Mouse (Mus musculus) thymus, postnatal 25 days (tissue): Measurements from ENCODE around the gene Scgb3a1.

Experiments used
- DNase-seq: peaks from one replicate; pipeline ENCODE4 v3.0.0; 2022

Gene Scgb3a1

DNA sequence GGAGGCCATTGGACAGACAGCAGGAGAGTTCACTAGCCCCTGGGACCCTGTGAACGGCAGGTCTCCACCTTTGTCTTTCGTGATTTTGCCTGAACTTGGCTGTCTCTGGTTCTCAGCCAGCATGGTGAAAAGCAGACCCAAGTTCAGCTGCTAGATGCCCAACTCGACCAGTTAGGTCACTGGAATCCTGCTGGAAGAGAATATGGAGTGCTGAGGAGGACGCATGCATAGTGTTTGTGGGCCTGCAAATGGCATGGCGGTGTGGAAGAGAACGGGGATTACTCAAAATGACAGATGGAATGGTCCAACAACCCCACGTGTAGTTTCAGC, 4.0 kb upstream of the Scgb3a1 start:
- DNase-seq, result no peak

DNA sequence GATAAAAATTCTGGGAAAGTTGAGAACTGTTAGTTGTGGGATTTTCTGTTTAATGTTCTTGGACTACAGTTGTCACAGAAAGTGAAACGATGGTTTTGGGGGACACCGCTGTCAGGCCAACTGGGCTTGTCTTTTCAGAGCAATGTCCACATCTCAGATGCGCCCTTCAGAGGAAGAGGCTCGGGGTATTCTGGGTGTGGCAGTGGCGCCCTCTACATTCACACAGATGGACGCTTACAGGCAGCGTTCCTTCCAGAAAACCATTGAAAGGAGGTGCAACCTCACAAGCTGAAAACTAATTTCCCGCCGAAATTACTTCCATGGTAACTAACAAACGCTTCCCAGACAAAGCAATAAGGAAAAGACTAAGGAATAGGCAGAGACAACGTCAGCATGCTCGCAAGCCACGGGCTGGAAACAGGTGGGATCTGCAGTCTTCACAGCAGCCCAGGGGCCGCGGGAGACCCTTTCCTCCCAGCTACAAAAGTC, 1.1 kb upstream of the Scgb3a1 start:
- DNase-seq, result no peak

DNA sequence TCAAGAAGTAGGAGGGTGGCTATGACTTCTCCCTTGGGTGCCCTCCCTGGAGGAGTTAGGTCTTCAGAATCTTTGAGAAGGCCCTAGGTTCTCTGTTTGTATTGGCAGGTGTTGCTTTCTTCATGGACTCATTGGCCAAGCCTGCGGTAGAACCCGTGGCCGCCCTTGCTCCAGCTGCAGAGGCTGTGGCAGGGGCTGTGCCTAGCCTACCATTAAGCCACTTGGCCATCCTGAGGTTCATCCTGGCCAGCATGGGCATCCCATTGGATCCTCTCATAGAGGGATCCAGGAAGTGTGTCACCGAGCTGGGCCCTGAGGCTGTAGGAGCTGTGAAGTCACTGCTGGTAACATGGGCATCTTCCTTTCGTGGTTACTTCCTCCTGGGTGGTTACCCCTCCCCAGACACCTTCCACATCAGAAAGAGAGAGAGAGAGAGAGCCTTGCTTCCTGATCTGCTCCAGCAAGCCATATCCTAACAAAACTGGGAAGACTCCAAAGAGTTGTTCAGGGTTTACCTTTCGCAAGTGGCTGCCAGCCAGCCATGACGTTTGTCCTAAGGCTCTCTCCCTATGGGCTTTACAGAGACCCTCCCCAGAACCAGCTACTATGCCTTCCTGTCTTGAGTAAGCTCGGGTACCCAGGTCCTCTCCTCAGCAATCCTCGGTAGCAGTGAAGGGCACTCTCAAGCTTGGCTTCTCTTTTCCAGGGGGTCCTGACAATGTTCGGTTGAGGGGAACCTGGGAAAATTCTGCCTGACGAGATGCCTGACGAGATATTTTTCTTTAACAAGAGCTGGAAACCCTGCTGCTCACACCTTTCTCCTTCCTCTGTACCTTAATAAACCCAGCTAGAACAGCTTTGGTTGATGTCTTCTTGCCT, 1.1 kb downstream of the Scgb3a1 start:
- no peak for DNase-seq

DNA sequence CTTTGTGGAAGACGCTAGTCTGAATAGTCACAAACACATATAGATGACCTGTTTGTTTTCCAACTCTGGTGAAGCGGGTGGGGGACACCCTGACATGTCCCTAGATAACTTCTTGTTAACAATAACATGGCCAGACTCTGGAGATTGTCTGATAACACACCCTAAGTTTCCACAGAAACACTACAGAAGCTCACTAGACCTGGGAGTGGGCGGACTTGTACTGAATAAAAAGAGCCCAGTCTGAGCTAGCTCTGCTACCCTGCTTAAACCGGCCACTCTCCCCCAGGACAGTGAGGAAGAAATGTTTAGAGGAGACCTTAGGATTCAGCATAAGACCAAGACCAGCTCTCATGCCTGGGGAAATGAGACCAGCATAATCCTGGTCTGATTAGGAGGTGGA, 2.1 kb downstream of the Scgb3a1 start:
- DNase-seq, result no peak

DNA sequence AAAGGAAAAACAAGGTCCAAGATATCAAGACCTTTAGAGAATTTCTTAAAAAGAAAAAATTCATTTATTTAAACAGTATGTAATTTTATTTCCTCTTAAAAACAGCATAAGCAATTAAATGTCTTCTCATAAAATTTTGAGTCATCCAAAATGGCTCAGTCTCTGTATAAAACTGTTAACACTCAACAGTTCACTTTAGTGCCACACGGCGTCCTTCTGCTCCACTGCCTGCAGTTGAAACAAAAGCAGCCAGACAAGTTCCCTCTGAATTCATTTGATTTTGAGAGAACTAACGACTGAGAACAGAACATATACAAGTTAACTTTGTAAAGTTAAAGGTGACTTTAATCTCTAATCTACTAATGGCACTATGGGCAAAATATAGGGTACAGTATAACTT, 10.0 kb downstream of the Scgb3a1 start:
- no peak for DNase-seq

DNA sequence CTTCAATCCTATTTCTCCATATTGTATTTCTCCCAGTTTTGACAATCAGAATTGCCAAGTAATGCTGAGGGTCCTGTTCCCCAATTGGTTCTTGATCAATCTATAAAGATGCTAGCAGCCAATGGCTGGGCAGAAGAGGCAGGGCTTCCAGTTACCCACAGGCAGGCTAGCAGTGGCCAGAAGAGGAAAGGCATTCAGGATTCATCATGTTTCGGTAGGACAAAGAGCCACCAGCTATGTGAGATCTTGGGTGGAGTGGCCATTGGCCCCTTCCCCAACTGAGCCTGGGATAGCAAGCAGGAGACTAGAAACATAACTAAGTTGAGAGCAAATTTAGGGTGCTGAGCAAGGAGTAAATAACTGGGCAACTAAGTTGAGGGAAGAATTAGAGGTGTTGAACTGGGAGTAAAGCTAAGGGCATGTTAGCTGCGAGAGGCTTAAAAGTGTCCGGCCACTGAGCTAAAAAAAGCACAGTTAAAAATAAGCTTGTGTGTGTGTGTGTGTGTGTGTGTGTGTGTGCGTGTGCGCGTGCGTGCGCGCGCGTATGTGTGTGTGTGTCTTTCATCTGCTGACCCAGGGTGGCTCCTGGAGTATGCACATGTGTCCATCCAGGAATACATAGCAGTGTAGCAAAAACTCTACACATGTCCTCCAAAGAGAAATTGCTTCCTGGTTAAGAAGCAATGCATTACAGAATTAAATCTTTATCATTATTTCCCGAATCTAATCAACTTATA, 21.0 kb downstream of the Scgb3a1 start:
- no peak for DNase-seq

DNA sequence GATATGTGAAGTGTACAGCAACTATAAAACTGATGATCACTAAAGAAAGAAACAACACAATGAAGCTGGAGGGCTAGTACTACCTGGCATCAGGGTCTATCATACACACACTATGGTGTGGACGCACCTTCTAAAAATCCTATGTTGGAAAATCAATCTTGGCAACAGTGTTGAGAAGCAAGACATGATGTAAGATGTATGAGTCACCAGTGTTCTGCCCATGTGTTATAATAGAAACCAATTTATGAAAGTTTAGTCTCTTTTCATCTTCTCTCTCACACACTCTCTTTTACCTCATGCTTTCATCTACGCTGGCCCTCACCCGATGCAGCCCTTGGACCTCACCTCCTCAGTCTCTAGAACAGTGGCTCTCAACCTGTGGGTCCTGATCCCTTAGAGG, 31.6 kb downstream of the Scgb3a1 start:
- DNase-seq, result no peak

DNA sequence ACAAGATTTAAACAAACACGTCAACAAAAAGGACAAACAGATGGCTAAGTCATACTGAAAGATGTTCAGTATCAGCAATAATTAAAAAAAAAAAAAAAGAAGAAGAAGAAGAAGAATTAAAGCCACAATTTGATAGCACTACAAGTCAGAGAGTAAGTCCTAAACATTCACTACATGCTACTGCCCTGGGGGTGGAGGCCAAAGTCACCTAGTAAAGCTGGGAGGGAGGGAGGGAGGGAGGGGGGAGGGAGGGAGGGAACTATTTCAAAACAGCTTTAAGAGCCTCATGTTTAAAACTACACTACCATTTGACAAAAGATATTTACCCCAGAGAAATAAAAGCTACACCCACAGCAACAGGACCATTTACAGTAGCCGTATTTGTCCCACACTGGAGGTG, 32.3 kb downstream of the Scgb3a1 start:
- no peak for DNase-seq

DNA sequence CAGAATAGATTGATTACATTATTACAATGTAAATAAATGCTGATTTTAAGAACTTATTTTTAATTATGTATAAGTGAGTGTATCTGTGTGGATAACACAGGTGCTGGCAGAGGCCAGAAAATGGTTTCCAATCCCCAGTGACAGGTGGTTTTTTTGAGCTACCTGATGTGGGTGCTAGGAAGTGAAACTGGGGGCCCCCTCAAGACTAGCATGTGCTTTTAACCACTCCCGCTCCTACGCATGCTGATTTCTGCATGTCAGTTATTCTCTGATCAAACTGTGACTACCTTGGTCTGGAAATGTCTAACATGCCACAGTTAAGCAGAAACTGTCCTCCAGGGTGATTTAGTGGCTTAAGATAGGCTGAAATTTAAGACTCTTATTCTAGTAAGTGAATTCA, 33.1 kb downstream of the Scgb3a1 start:
- no peak for DNase-seq

DNA sequence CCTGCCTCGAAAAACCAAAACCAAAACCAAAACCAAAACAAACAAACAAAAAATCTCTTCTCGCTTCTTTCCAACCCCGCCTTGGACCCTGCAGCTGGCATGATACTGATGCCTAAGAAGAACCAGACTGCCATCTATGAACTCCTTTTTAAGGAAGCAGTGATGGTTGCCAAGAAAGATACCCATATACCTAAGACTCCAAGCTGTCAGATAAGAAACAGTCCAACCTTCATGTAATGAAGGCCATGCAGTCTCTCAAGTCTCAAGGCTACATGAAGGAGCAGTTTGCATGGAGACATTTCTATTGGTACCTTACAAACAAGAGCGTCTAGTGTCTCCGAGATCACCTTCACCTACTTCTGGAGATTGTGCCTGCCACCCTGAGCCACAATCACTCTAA, 34.4 kb downstream of the Scgb3a1 start:
- no peak for DNase-seq

DNA sequence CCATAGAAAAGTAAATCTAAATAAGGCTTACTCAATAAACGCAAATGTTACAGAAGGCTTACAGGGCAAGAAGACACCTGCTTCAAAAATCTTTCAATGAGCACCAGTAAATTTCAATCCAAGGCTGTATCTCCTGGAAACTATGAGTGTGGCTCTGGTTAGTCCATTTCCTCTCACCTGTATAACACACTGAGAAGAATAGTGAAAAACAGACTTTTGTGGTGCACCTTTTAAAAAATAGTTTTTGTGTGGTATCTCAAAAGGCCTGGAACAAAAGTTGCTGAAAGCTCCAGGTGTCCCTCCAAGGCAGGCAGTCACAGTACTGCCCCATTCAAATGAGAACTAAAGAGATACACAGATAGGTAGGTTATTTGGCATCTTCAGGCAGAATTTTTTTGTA, 35.7 kb downstream of the Scgb3a1 start:
- no peak for DNase-seq

DNA sequence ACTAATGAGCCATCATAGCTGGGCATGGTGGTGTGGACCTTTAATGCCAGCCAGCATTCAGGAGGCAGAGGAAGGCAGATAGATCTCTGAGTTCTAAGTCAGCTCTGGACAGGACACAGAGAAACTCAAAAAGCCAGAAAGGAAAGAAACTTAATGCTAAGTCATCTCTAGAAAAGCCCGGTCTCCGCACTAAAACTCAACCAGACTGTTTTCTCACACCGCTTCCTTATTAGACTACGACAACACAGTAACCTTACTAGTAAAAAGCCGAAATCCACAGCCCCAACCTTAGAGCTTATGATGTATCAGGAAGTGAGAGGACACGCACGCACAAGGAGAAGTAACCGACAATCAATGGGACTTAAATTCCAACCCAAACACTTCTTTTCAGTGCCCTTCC, 38.6 kb downstream of the Scgb3a1 start:
- no peak for DNase-seq

DNA sequence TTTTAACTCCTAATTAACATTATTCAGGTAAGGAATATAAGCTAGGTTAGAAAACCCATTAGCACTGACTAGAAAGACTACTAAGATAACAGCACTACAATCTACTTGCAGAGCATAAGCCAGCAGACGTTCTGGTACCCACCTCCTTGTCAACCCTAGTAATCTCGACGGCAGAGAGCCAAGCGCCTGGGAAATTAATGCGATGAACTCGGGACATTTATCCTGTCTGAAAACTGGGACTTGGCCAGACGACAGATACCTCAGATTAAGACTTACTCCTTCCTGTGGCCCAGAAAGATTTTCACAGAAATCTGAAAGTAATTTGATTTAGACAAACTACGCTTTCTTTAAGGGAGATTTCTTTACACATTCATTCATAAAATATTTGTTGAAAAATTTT, 41.4 kb downstream of the Scgb3a1 start:
- DNase-seq, result no peak

DNA sequence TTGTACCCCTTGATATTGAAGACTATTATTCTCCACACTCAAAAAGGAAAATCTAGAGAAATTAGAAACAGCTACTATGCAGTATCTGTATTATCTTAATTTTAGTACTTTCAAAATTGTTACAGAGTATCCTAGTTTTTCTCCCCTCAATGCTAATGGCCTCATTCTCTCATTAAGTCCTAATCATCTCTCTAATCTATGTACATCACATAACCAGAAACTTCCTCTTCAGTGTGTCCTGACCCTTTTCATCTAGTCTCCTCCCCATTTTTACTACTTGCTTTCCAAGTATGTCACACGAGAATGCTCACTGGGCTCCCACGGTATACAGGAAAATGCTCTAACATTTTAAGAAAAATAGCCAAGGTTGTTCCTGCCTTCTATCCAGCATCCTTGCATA, 44.4 kb downstream of the Scgb3a1 start:
- no peak for DNase-seq

DNA sequence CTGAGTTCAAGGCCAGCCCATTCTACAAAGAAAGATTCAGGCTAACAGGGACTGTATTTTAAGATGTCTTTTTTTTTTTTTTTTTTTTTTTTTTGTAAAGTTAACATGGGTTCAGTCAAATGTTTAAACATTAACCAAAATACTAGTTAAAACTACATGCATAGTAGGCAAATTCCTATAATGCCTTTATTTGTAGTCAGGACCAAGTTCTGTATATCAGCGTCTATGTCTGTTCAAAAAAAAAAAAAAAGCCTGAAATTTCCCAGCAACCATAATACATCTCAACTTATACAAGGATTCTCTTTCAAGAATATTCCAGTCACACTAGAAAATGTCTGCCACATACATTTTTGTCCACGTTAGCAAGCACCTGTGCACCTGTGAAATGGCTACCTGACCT, 47.3 kb downstream of the Scgb3a1 start:
- no peak for DNase-seq

DNA sequence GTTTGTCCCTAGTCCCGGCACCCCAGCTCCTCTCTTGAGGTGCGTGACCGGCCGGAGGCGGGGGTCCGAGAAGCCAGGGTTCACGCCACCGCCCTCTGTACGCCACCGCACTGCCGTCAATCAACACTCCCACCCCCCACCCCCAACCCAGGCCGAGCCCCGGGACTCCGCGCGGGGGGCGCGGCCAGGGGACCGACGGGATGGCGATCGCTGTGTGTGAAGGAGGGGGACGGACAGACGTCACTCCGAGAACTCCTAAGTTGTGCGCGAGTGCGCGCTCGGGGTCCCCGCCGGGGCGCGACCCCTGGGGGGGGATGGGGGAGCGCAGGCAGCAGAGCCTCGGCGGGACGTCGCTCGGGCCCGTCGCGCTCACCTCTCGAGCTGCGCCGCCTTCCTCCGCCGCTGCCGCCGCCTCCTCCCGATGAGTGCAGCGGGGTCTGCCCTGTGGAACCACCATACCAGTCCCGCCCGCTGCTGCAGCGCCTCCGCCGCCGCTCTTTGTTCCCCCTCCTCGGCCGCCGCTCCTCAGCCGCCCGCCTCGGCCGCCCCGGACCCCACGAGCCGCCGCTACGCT, 48.7 kb downstream of the Scgb3a1 start:
- DNase-seq, result peak; percentile 76

DNA sequence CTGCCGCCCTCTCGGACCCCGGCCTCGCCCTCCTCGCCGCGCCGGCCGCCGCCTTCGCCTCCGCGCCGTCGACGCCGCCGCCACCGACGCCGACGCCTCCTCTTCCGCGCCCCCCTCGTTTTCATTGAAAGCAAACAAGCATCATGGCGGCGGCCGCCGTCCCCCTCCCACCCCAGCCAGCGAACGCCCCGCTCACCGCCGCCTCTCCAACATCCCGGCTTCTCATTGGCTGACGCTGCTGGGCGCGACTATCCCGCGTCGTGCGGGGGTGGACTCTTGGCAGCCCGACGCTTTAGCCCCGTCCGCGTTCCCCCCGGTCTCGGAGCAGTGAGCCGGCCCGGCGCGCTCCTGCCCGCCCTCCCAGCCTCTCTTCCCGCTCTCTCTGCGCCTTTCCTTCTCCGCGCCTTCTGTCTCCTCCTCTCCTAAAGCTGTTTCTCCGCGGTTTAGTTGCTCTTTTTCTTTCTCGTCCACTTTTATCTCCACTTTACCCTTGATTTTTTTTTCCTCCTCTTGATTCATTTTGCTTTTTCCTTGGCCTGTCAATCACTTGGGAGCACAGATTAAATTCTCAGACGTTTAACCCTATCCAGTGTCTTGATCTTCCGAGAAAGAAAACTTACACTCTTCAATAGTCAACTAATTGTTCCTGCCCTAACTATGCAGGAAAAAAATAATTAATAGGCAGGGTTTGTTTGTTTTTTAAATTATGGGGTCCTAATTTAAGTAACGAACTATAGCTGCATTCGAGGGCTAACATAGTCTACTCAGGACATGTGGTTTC, 49.3 kb downstream of the Scgb3a1 start, which contains the start of gene Cnot6:
TSS of gene Cnot6 (minus strand) at position 169 of the 781 bp plus-strand sequence.
- DNase-seq, result peak; percentile 99

DNA sequence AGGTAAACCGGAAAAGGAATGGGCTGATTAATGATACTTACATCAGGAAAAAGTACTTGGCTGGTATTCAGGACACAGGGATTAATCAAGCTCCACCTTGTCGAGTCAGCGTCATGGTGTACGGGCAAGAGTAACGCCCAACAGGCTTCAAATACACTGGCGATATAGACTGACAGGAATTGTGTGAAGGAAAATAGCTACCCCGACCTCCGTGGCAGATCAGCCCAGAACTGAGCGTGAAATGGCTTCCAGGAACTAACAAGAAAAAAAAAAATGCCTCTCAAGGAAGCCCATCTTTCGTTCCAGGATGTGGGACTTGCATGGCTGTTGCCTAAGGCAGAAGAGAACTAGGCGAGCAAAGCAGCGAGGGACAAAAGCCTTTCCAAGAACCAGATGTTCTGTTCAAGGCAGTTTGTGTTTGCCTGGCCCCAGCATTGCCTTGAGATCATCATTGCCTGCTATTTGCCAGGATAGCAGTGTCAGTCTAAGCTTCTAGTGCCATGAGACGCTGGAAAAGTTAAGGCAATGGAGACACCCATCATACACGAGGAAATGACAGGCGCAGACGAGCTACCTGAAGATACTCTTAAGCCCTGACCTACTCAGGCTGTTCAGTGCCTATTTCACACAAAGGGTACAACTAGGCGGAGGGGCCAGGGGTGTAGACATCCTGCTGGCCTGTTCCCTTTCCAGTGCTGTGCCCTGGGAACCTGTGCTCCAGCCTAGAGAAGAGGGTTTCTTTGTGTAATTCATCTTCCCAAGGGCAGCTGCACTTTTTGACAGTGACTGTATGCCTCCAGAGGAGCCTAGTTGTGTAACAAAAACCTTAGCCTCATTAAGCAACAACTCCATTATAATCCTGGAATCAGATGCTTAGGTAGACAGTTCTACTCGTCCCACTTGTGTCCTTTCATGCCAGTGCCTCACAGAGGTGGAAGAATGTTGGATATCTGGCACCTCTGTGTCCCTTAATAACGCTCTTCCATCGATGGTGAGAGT, 50.2 kb downstream of the Scgb3a1 start:
- peak; percentile 26 for DNase-seq
